Mouse (Mus musculus): ENCODE measurements around the gene Tnfsf4. TPM values are rescaled to one million over a fixed set of nuclear protein-coding genes. Genes with fewer than 3 reads are reported as not detected.

Gene Tnfsf4
- not detected in 2 replicates for polyA plus RNA-seq (2015; fragmentation: Nextera tagmentation; extraction: Ambion mirVana)

DNA sequence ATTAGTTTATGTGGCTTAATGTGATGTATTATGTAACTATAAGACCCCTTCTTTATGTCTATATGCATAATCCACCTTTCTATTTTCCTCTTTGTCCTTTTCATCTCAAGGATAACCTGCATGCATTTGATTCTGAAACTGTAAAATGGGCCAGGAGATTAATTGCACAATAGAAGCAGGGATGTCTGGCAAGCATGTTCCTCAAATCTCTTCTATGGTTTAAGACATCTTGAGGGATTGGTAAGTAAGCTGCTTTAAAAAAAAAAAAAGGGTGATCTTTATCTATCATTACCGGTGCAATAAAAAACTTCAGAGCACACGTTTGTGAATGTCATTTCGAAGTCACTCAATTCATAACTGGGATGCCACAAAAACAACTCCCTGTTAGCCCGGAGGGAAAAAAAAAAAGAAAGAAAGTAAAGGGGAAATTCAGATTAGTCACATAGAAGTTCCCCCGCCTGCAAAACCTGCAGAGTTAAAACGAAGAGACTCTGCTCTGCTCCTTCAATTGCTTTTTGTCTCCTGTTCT lies at the start of gene Tnfsf4:
Tnfsf4 (plus strand) TSS at position 479 of the 529 bp plus-strand sequence.
- no peaks in the 10 kb centered on the region for H3K27me3 ChIP-seq (replicated peaks; ENCODE audit: control insufficient read depth, insufficient read depth, low read length)
- H3K27ac ChIP-seq (ENCODE audit: low read length) = no peak within 1 kb of the TSS; the same call in 1 of the 2 replicates
- WGBS = 50% methylated on average over 6 of the region's 6 CpGs
- no peaks in the 10 kb centered on the region for H3K36me3 ChIP-seq (ENCODE audit: control insufficient read depth, insufficient read depth, low read length)
- H3K9me3 ChIP-seq (ENCODE audit: control insufficient read depth, low read length) = no peaks in the 10 kb centered on the region
- H3K4me1 ChIP-seq (ENCODE audit: control insufficient read depth, insufficient read depth, low read length) = peaks cover 9% of the 10 kb centered on the region
- H3K4me2 ChIP-seq (ENCODE audit: low read depth, low read length) = no peak within 1 kb of the TSS
- H3K9ac ChIP-seq (ENCODE audit: low read depth, low read length) = no peak within 1 kb of the TSS
- no peak for ATAC-seq
- no peak within 1 kb of the TSS for H3K4me3 ChIP-seq (ENCODE audit: low read length)

DNA sequence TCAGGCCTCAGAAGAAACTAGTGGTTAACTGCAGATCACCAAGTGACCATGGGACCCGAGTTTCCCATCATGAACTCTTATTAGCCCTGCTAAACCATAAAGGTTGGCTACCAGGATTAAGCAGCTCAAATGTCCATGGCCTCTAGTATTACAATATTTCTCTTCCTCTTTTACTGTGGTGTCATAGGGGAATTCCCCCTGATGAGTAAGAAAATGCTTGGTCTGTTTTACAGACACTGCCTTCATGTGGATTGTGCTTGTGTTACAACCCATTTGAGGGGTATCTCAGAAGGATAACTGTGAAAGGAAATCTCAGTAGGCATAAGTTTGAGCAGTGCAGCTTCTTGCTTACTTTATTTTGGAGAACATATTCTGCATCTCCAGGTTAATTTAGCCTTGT lies 44.2 kb upstream of the Tnfsf4 start:
- no peaks in the 10 kb centered on the region for H3K27me3 ChIP-seq (replicated peaks; ENCODE audit: control insufficient read depth, insufficient read depth, low read length)
- ATAC-seq = no peak
- 72% methylated on average over 1 of the region's 1 CpGs for WGBS

DNA sequence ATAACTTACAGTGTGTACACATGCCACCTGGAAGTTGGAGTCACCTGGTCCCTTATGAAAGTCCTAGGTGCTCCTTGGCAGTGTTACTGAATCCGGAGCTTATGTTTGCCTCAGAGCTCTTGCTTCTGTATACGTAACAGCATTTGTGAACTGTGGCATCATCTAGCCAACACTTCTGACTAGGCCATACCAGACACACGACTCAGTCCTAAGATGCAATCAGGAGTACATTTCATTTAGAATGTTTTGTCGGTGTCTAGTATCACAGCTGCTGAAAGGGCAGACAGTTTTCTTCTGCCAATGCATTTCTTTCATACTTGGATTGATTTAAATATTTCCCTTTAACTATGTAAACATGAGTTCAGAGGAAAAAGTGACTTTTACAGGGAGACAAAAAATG lies 30.2 kb upstream of the Tnfsf4 start:
- WGBS = 68% methylated on average over 4 of the region's 4 CpGs
- Histone ChIP-seq H3K4me3 (ENCODE audit: low read length) (no peak overlapping the region), H3K9ac (ENCODE audit: low read depth, low read length) (no peak overlapping the region), H3K4me2 (ENCODE audit: low read depth, low read length) (no peak overlapping the region), H3K36me3 (ENCODE audit: control insufficient read depth, insufficient read depth, low read length) (no peaks in the 10 kb centered on the region), H3K27ac (ENCODE audit: low read length) (no peak overlapping the region), H3K9me3 (ENCODE audit: control insufficient read depth, low read length) (no peaks in the 10 kb centered on the region), H3K27me3 (replicated peaks; ENCODE audit: control insufficient read depth, insufficient read depth, low read length) (no peaks in the 10 kb centered on the region), H3K4me1 (ENCODE audit: control insufficient read depth, insufficient read depth, low read length) (no peaks in the 10 kb centered on the region)
- no peak for ATAC-seq

More for the DNA sequence above, 44.2 kb upstream of the Tnfsf4 start:
- no peaks in the 10 kb centered on the region for H3K9me3 ChIP-seq (ENCODE audit: control insufficient read depth, low read length)
- H3K9ac ChIP-seq (ENCODE audit: low read depth, low read length) = no peak overlapping the region
- no peaks in the 10 kb centered on the region for H3K4me1 ChIP-seq (ENCODE audit: control insufficient read depth, insufficient read depth, low read length)
- H3K36me3 ChIP-seq (ENCODE audit: control insufficient read depth, insufficient read depth, low read length) = no peaks in the 10 kb centered on the region
- H3K4me2 ChIP-seq (ENCODE audit: low read depth, low read length) = no peak overlapping the region
- H3K4me3 ChIP-seq (ENCODE audit: low read length) = no peak overlapping the region
- H3K27ac ChIP-seq (ENCODE audit: low read length) = no peak overlapping the region

DNA sequence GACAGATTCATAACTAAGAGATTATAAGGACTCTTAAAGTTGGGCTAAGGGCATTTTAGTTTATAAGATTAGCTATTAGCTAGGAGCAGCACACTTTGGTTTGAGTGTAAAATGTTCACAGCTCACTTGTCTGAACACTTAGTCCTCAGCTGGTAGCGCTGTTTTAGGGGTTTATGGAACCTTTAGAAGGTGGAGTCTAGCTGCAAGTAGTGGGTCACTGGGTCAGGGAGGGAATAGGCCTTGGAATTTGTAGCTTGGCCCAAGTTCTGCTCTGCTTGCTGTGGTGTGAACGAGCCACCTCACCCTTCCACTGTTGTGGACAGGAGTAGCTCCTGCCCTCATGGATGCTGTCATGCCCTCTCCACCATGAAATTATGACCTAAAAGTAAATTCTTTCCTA lies 23.3 kb upstream of the Tnfsf4 start:
- no peak for ATAC-seq
- 66% methylated on average over 2 of the region's 2 CpGs for WGBS
- Histone ChIP-seq H3K27ac (ENCODE audit: low read length) (no peak overlapping the region), H3K27me3 (replicated peaks; ENCODE audit: control insufficient read depth, insufficient read depth, low read length) (no peaks in the 10 kb centered on the region), H3K4me1 (ENCODE audit: control insufficient read depth, insufficient read depth, low read length) (no peaks in the 10 kb centered on the region), H3K36me3 (ENCODE audit: control insufficient read depth, insufficient read depth, low read length) (no peaks in the 10 kb centered on the region), H3K9ac (ENCODE audit: low read depth, low read length) (no peak overlapping the region), H3K4me3 (ENCODE audit: low read length) (no peak overlapping the region), H3K9me3 (ENCODE audit: control insufficient read depth, low read length) (no peaks in the 10 kb centered on the region), H3K4me2 (ENCODE audit: low read depth, low read length) (no peak overlapping the region)

DNA sequence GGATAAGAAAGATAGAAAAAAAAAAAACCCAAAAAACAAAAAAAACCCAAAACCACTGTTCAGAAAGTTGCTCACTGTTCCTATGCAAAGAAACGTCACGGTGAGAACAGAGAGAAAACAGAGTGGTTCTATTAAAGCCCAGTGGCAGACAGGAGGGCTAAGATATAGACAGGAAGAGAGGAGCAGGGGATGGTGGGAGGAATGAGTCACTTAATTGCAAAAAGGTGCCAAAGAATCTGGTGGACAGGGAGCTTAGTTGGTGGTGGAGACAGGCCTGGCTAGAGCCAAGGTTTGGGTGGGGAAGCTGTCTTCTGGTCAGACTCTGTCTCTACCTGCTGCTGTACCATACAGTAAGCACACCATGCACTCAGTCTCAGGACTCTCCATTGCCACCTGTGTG lies 19.3 kb upstream of the Tnfsf4 start:
- Histone ChIP-seq H3K9me3 (ENCODE audit: control insufficient read depth, low read length) (no peaks in the 10 kb centered on the region), H3K27ac (ENCODE audit: low read length) (no peak overlapping the region), H3K9ac (ENCODE audit: low read depth, low read length) (no peak overlapping the region), H3K4me3 (ENCODE audit: low read length) (no peak overlapping the region), H3K36me3 (ENCODE audit: control insufficient read depth, insufficient read depth, low read length) (no peaks in the 10 kb centered on the region), H3K4me1 (ENCODE audit: control insufficient read depth, insufficient read depth, low read length) (no peaks in the 10 kb centered on the region), H3K27me3 (replicated peaks; ENCODE audit: control insufficient read depth, insufficient read depth, low read length) (no peaks in the 10 kb centered on the region), H3K4me2 (ENCODE audit: low read depth, low read length) (no peak overlapping the region)
- no peak for ATAC-seq
- 86% methylated on average over 2 of the region's 2 CpGs for WGBS

DNA sequence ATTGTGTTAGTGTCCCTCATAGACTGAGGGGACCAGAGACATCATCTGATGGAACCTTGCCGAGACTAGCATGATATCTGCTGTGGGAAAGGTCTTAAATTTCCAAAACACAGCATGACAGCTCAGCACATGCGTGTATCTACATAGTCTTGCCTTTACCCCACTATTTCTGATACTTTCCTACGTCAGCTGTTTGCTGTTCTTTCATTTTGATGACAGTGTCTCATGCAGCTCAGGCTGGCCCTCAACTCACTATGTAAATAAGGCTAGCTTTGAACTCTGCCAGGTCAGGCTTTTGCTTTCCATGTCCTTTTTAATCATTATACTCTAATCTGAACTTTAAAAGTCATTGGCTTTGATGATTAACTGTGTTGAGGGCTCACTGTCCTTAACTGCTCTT lies 16.6 kb upstream of the Tnfsf4 start:
- H3K27ac ChIP-seq (ENCODE audit: low read length) = no peak overlapping the region
- H3K4me3 ChIP-seq (ENCODE audit: low read length) = no peak overlapping the region
- 81% methylated on average over 3 of the region's 3 CpGs for WGBS
- H3K4me2 ChIP-seq (ENCODE audit: low read depth, low read length) = no peak overlapping the region
- no peaks in the 10 kb centered on the region for H3K4me1 ChIP-seq (ENCODE audit: control insufficient read depth, insufficient read depth, low read length)
- H3K9ac ChIP-seq (ENCODE audit: low read depth, low read length) = no peak overlapping the region
- H3K36me3 ChIP-seq (ENCODE audit: control insufficient read depth, insufficient read depth, low read length) = no peaks in the 10 kb centered on the region
- H3K9me3 ChIP-seq (ENCODE audit: control insufficient read depth, low read length) = no peaks in the 10 kb centered on the region
- no peak for ATAC-seq
- no peaks in the 10 kb centered on the region for H3K27me3 ChIP-seq (replicated peaks; ENCODE audit: control insufficient read depth, insufficient read depth, low read length)

DNA sequence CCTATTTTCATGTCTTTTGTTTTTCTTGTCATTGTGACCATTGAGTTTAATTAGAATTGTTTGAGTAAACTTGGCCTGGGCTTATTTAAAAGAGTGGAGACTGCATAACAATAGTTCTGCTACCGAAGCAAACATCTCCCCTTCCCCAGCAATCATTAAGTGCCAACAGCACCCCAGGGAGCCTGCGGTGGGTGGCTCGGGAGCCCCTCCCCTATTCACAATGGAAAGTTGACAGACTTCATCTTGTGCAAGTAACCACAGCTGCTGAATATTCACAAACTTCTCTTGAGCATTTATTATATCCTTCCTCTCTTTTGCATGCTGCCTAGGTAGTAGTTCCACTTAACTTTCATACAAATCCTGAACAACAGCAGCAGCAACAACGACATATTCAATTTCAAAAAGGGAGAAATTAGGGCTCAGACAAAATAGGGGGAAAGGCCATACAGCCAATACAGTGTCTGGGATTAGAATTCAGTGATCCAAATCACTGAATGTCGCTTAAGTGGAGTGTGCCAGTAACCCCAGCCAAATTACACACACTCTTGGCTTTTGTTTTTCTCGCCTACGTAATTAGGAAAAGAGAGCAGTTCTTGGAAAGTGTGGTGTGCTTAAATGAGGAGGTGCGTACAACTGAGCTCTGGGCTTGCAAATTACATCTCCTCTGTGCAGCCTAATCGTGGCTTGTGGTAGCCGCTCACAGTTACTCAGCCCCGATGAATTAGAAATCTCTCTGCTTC lies 15.4 kb upstream of the Tnfsf4 start:
- Histone ChIP-seq H3K9ac (ENCODE audit: low read depth, low read length) (no peak overlapping the region), H3K27me3 (replicated peaks; ENCODE audit: control insufficient read depth, insufficient read depth, low read length) (no peaks in the 10 kb centered on the region), H3K4me3 (ENCODE audit: low read length) (no peak overlapping the region), H3K27ac (ENCODE audit: low read length) (no peak overlapping the region), H3K4me2 (ENCODE audit: low read depth, low read length) (no peak overlapping the region), H3K36me3 (ENCODE audit: control insufficient read depth, insufficient read depth, low read length) (no peaks in the 10 kb centered on the region), H3K4me1 (ENCODE audit: control insufficient read depth, insufficient read depth, low read length) (no peaks in the 10 kb centered on the region), H3K9me3 (ENCODE audit: control insufficient read depth, low read length) (no peaks in the 10 kb centered on the region)
- ATAC-seq = no peak
- WGBS = 30% methylated on average over 11 of the region's 11 CpGs

DNA sequence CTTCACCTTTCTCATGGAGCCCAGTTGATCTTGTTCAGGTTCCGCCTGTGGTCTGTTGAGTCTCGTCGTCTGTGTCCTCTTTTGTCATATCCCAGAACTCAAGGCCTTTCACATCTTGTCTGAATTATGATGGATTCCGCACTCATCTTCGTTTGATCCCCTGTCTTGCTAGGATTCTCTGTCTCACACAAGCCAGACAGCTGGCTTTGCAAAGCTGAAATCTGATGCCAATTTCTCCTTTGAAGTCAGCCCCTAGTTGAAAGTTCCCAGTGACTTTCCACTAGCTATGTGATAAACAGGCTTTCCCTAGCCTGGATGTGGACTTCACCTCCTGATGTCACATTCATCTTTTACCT lies 14.8 kb upstream of the Tnfsf4 start:
- no peak for ATAC-seq
- H3K4me2 ChIP-seq (ENCODE audit: low read depth, low read length) = no peak overlapping the region
- 40% methylated on average over 5 of the region's 5 CpGs for WGBS

DNA sequence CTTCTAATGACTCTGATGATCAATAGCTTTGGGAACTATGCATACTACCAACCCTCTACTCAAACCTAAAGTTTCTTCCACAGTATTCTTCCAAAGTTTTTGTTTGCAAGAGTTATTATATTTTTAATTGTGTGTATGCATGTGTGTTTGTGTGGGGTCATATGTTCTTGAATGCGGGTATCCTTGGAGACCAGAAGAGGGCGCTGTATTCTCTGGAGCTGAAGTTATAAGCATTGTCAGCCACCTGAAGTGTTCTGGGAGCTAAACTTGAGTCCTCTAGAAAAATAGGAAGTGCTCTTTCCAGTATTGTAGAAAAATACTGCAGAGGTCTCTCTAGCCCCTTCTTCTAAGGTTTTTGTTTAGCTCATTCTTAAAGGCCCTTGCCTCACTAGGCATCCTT lies 5.1 kb upstream of the Tnfsf4 start:
- Histone ChIP-seq H3K9me3 (ENCODE audit: control insufficient read depth, low read length) (no peaks in the 10 kb centered on the region), H3K4me2 (ENCODE audit: low read depth, low read length) (no peak overlapping the region), H3K27ac (ENCODE audit: low read length) (no peak overlapping the region), H3K27me3 (replicated peaks; ENCODE audit: control insufficient read depth, insufficient read depth, low read length) (no peaks in the 10 kb centered on the region), H3K4me1 (ENCODE audit: control insufficient read depth, insufficient read depth, low read length) (no peaks in the 10 kb centered on the region), H3K4me3 (ENCODE audit: low read length) (no peak overlapping the region), H3K9ac (ENCODE audit: low read depth, low read length) (no peak overlapping the region), H3K36me3 (ENCODE audit: control insufficient read depth, insufficient read depth, low read length) (no peaks in the 10 kb centered on the region)
- no peak for ATAC-seq
- 67% methylated on average over 2 of the region's 2 CpGs for WGBS

More for the DNA sequence above, 14.8 kb upstream of the Tnfsf4 start:
- Histone ChIP-seq H3K36me3 (ENCODE audit: control insufficient read depth, insufficient read depth, low read length) (no peaks in the 10 kb centered on the region), H3K4me1 (ENCODE audit: control insufficient read depth, insufficient read depth, low read length) (no peaks in the 10 kb centered on the region), H3K4me3 (ENCODE audit: low read length) (no peak overlapping the region), H3K27me3 (replicated peaks; ENCODE audit: control insufficient read depth, insufficient read depth, low read length) (no peaks in the 10 kb centered on the region), H3K9me3 (ENCODE audit: control insufficient read depth, low read length) (no peaks in the 10 kb centered on the region), H3K9ac (ENCODE audit: low read depth, low read length) (no peak overlapping the region), H3K27ac (ENCODE audit: low read length) (no peak overlapping the region)

DNA sequence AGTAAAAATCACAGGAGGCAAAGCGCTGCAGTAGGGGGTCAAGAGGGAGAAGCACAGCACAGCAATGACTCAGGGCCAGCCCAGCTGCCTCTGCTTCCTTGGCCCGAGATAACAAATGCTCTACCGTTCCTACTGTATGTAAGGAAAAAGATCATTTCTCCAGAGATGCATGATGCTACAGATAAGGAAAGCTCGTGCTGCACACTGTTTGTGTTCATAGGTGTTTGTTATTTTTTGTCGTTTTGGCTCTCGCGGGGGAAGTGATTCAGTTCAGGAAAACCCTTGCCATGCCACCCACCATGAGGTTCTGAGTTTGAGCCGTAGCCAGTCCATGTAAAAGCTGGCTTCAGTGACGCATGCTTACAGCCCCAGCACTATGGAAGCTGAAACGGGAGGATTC lies 2.3 kb upstream of the Tnfsf4 start:
- peaks cover 9% of the 10 kb centered on the region for H3K4me1 ChIP-seq (ENCODE audit: control insufficient read depth, insufficient read depth, low read length)
- H3K9ac ChIP-seq (ENCODE audit: low read depth, low read length) = no peak overlapping the region
- WGBS = 79% methylated on average over 10 of the region's 10 CpGs
- no peak overlapping the region for H3K4me2 ChIP-seq (ENCODE audit: low read depth, low read length)
- no peak for ATAC-seq
- H3K27me3 ChIP-seq (replicated peaks; ENCODE audit: control insufficient read depth, insufficient read depth, low read length) = no peaks in the 10 kb centered on the region
- no peak overlapping the region for H3K4me3 ChIP-seq (ENCODE audit: low read length)
- H3K9me3 ChIP-seq (ENCODE audit: control insufficient read depth, low read length) = no peaks in the 10 kb centered on the region
- no peak overlapping the region for H3K27ac ChIP-seq (ENCODE audit: low read length)
- H3K36me3 ChIP-seq (ENCODE audit: control insufficient read depth, insufficient read depth, low read length) = no peaks in the 10 kb centered on the region

Data from intestine, embryonic 16.5 days (tissue).